Mouse (Mus musculus): ENCODE measurements around the gene Nkx2-3.

The Nkx2-3 gene

GRCm38 (mm10) chr19:43612051-43612450 is at the start of gene Nkx2-3:
TSS of gene Nkx2-3 (plus strand) at chr19:43612325.
- DNase-seq (ENCODE audit: low spot score) = no peak

GRCm38 (mm10) chr19:43563166-43563565 is 49.0 kb upstream of the Nkx2-3 start:
- no peak for DNase-seq (ENCODE audit: low spot score)

DNA sequence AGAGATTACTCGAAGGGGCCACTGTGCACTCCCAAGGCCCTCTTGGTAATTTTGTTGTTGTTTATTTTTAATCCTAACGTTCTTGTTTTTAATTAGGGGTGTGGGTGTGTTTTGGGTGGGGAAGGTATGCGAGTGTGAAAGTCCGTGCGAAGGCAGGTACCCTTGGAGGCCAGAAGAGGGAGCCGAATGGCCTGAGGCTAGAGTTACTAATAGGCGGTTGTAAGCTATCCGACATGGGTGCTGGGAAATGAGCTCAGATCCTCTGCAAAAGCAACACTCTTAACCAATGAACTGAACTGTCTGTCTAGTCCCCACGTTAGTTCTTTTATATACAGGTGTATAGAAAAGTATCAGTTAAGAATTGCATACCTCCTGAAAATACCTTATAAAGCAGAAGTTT is 43.8 kb upstream of the Nkx2-3 start:
- DNase-seq (ENCODE audit: low spot score) = no peak

DNA sequence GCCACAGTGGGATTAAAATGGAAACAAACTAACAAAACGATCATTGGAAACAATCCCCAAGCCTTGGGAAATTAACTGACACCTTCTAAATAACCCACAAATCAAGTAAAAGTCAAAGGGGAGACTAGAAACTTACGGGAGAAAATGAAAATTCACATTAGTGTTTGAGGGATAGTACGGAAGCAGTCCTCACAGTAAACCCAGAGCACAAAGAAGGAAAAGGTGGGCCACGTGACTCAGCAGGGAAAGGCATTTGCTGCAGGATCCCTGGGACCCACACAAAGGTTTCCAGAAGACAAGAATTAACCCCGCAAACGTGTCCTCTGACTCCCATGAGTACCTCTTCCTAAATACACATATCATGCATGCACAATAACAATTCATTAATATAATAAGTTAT is 43.0 kb upstream of the Nkx2-3 start:
- DNase-seq (ENCODE audit: low spot score) = no peak

GRCm38 (mm10) chr19:43570831-43571790 is 41.0 kb upstream of the Nkx2-3 start:
- peak; percentile 44 for DNase-seq (ENCODE audit: low spot score)

DNA sequence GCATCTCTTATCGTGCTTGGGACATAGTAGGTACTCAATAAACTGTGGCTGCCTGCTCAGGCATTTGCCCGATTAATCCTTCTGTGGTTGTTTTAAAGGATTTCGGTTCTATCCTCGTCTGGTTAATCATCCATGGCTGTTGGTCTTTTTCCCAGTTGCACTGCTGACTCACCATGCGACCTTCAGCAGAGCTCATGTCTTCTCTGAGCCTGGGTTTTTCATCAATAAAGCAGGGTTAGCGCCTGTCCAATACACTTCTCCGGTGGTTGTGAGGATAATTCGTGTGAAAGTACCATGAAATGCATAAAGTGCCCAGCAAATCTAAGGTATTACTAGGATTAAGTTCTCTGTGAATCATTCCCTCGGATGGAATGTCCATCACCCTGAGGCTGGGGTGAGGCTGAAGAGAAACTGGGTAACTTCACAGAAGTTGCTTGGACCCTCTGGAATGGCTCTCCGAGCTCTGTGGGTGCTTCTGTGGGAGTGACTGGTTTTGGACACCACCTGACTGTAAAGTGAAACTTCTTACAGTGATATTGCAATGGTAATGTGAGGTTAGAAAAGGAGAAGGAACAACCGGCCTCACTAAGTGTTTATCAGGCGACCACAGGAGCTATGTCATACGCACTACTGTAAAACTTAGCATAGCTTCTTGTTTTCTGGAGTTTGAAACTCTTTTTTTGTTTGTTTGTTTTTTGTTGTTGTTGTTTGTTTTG is 32.9 kb upstream of the Nkx2-3 start:
- DNase-seq (ENCODE audit: low spot score) = no peak

DNA sequence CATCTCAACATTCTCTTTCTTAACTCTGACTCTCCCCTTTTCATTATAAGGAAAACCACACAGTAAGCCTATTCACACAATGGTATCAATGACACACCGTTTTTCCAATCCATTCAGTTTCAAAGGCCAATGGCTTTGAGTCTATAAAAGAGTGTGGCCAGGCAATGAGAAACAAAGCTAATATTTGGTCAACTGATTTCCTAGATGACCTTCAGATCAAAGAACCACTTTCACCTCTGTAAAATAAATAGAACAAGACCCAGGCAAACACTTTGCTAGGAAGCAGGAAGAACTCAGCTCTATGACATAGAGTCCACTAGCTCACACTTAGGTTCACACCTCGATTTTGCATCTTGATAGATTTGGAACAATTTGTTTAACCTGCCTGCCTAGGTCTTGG is 30.9 kb upstream of the Nkx2-3 start:
- no peak for DNase-seq (ENCODE audit: low spot score)

GRCm38 (mm10) chr19:43583192-43583591 is 28.9 kb upstream of the Nkx2-3 start:
- no peak for DNase-seq (ENCODE audit: low spot score)

DNA sequence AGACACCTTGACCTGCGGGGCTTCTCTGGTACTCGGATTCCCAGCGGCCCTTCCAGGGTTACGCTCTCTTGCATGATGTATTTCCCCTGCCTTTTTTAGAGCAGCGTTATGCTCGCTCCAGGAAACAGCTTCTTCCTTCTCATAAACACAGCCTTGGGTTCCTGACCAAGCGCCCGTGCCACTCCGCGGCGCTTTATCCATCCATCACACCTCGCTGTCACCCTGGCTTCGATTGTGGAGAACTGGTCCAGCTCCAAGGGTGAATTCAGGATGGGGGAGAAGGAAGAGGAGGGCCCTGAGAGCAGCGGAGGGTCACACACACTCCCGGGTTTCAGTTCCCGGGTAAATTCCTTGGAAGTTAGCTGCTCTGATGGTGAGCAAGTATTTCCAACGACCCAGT is 28.5 kb upstream of the Nkx2-3 start:
- no peak for DNase-seq (ENCODE audit: low spot score)

DNA sequence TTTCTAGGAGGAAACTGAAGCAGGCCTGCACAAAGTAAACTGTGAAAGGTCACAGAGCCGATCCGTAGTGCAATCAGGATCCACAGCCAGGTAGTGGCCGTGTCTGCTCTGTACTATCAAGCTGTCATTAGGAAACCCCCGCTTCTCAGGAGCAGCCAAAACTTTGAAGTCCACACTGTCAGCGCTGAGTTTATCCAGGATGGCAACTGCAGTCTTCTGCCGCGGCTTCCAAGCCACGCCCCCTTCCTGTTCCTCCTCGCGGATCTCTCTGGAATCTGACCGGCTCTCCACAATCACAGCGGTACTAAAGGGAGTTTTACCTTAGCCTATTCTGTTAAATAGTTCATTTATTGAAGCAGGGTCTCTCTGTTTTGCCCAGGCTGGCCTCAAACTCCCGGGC is 27.3 kb upstream of the Nkx2-3 start:
- no peak for DNase-seq (ENCODE audit: low spot score)

- no peak for DNase-seq (ENCODE audit: low spot score)
These were observed 20.1 kb upstream of the Nkx2-3 start for GRCm38 (mm10) chr19:43592026-43592425.

DNA sequence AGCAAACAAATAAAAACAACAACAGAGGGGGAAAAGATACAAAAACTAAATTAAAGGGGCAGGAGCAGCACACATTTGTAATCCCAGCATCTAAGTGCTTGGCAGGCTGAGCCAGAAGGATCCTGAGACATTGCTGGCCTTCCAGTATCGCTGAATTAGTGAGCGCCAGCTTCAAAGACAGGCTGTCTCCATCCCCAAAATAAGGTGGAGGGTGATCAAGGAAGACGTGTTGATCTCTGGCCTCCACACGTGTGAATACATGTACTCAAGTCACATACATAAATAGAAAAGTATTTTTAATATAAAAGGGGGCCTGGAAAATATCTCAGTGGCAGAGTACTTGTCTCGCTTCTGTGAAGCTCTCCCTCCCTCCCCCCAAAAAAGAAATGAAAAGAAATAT is 15.1 kb upstream of the Nkx2-3 start:
- DNase-seq (ENCODE audit: low spot score) = no peak

- no peak for DNase-seq (ENCODE audit: low spot score)
These were observed 13.1 kb upstream of the Nkx2-3 start for GRCm38 (mm10) chr19:43598741-43599660.

DNA sequence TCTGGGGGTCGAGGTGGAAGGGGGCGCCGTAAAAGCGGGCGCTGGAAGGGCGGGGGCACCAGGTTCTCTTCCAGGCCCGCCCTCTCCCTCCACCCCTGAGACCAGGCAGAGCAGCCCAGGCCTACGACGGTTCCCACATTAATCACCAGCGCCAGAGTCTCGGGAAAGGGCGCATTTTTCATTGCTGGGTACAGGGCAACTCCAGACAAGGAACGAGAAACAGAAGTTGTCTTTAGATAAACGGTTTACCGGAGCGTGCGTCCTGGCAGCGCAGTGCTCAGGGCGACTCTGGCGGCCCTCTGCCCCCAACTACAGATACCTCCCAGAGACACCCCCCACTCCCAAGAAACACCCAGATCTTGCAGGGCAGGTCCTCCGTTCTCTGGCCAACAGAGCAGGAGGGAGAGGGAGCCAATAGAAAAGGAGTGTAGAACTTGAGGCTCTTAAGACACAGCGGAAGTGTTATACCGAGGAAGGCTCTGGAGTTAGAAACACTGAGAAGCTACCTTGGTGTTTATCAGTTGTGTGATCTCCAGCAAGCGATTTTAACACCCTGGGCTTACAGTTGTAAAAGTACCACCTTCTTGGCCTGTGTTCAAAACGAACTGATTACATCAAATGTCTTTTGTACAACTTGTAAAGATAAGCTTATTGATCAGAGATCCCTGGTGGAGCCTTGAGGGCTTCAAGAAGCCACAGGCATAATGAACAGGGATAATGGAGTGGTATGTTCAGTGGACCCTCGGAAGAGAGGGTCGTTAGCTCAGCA is 12.2 kb upstream of the Nkx2-3 start:
- no peak for DNase-seq (ENCODE audit: low spot score)

DNA sequence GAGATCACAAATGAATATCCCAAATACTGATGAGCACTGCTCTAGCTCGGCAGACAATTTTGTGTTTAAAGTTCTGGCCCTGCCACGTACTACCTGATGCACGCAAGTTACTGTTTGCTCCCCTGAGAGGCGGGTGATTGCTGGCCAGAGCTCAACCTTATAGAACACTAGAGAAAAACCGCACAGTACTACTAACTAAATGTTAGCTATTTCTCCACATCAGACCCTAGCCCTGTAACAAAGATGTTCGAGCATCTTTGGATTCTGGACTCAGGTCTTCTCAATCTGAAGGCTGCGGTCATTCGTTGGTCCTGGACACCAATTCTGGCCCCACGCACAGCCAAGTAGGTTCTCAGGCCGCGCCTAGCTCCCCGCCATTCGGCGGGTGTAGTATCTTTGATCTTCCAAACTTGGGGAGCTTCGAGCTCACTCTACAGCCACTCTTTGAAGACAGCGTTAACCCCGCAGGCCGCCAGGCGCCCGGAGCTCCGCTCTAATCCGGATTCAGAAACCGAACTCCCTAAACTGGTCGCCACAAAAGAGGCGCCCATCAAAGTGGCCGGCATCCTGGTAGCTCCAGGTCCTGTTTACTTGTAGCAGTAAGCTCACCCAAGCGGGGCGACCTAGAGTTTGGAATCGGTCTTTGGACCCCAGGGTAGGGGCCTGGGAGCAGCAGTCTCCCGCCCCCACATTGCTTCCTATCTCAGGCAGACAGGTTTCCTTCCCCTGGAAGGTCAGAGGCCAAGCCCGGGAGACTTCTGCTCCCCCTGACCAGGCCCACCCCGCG is 11.4 kb upstream of the Nkx2-3 start:
- no peak for DNase-seq (ENCODE audit: low spot score)

DNA sequence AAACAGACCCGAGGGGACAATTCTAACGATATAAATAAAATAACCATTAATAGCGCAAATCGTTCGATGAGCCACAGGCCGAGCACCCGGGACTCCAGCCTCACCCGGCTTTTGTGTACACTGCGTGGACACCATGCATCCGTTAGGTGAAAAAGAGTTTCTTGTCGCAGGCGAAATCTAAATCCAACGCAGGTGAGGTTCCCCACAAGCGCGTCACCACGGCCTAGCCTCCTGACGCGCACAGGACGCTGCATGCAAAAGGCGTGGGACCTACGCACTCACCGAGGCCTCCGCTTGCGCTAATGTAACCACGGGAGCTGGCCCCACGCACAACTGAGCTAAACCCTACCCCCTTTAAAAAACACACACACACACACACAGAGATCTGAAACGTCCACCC is 10.7 kb upstream of the Nkx2-3 start:
- DNase-seq (ENCODE audit: low spot score) = no peak

DNA sequence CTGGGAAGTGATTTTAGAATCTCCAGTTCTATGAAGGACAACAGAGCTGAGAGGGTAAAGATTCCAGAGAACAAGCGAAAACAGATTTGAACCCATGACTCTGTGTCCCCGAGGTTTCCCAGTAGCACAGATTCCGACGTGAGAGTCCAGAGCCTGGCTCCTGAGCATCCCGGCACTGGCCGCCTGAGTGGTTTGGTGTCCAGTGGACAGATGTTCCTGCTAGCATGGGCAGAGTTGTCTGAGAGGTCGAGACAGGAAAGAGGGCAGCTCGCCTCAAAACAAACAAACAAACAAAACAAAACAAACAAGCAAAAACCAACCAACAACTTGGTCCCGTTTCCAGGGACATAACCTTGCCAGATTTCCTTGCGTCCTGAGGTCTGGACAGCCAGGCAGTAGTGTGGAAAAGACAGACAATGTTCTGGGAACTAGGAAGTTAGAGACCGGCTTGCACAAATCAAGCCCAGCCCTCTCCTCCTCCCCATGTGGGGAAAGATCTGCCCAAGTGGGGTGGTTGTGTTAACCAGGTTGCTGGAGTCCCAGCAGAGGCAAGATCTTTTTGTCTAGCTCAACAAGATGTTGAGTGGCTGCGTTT is 10.0 kb upstream of the Nkx2-3 start:
- no peak for DNase-seq (ENCODE audit: low spot score)

GRCm38 (mm10) chr19:43603521-43603920 is 8.6 kb upstream of the Nkx2-3 start:
- DNase-seq (ENCODE audit: low spot score) = no peak

DNA sequence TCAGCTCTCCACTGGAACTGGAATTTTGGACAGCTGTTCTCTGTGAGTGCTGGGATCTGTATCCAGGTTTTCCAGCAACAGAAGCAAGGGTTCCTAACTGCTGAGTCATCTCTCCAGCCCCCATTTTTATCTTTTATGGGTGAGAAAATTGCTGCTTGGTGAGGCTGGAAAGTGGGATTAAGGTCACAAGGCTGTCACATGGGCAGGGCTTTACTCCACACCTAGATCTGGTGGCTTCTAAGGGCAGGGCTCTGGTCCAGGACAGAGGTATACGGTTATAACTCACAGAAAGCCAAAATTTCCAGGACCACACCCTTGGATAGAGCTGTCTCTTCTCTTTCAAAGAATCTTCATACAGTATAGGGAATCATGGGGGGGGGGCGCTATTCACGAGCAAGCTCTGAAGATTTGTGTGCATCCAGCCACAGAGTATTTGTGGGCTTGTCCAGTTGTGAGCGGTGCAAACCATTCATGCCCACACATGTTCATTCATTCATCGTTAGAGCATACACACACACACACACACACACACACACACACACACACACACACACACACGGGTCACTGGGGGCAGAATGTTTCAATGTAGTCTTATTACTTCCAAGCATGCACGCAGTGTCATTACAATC is 7.5 kb upstream of the Nkx2-3 start:
- DNase-seq (ENCODE audit: low spot score) = no peak

Data from ovary, adult 18-20 months (tissue).